Mouse (Mus musculus): ENCODE results near the gene Fgf15. TPM values are rescaled to one million over a fixed set of nuclear protein-coding genes. Genes with fewer than 3 reads are reported as not detected.
A peak's percentile ranks its signal among the peaks of the same experiment; 100 is the strongest.

Gene Fgf15
- polyA plus RNA-seq, 1 experiment = not detected

DNA sequence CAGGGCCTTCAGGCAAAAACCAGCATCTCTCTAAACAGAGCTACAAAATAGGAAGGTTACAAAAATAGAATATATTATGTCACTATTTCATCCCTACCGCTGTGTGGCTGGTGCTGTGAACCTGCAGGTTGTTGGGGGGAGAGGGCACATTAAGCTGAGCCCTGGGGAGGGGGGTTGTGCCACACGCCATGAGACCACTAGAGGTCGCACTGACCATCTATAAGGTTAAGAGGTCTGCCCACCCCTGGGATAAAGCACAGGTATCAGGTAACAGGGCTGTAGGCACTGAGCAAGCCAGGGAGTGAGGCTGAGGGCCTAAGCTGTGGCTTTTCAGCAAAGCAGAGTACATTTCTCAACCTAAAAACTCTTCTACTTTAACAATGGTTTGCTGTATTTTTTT, 35.4 kb downstream of the Fgf15 start:
- no peak for DNase-seq (ENCODE audit: low spot score)

DNA sequence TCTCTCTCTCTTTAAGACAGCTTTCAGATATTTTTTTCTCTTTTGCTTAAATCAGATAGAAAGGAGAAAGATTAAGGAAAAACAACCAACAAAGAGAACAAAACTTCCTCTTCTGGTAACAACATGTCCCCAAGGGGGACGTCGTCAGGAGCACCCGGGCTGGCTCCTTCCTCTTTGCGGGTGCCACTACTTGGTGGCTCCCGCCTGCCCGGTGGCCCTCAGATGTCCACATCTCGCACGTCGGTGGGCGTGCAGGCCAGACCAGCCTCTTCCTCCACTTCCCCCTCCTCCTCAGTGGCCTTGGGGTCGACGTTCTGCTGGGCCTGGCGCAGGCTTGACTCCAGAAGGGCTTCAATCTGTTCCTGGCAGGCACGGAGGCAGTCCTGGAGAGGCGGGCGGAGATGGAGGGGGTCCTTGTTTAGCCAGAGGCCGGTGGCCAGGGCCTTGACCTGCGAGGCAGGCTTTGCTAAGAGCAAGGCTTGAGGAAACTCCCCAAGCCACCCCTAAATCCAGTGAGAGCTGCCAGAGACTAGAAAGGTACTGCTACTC, 36.1 kb downstream of the Fgf15 start:
- DNase-seq (ENCODE audit: low spot score) = no peak

DNA sequence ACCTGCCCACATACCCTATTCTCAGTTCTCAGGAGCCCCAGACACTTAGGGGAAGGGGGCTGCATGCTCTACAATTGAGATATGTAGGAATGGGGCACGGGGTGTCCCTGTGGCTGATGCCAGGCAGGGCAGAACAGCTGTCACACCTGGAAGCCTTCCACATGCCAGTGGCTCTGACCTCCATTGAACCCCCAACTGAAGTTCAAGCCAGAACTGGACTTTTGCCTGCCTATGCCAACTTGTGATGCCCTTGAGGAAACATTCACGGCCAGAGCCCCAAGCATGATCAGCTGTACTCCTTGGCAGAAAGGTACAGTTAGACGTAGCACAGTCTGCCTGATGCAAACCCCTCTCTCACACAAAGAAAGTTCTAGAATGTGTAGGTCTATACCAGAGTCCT, 37.0 kb downstream of the Fgf15 start:
- DNase-seq (ENCODE audit: low spot score) = no peak

DNA sequence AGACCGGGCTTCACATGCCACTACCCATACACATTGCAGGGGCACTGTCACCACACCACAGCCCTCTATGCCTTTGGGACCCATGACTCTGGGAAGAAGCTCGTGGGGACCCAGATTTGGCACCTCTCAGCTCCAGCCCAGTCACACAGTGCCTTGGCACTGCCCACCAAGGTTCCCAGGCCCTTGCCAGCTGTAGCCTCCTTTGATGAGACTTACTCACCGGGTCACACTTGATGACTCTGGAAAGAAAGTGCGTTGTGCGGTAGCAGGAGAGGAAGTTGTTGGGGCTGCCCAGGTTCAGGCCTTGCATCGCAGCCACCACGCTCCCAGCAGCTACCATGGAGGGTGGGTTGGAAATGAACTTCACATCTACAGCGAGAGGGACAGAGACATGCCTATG, 37.5 kb downstream of the Fgf15 start:
- no peak for DNase-seq (ENCODE audit: low spot score)

DNA sequence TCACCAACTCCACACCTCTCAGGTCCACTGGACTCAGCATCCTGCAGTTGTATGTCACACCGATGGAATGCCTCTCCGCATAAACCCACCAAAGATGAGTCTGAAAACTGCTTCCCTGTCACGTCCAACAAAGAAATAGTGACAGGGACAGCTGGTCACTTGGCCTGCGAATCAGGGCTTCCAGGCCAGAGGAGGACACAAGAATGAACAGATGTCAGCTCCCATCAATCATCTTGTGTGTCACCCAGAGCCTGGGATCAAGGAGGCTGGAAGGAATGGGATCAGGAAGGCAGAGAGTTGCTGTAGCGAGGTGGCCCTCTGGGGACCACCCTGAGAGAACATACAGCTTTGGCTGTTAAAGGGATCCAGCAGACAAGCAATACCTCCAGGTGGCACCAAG, 38.6 kb downstream of the Fgf15 start:
- DNase-seq (ENCODE audit: low spot score) = no peak

DNA sequence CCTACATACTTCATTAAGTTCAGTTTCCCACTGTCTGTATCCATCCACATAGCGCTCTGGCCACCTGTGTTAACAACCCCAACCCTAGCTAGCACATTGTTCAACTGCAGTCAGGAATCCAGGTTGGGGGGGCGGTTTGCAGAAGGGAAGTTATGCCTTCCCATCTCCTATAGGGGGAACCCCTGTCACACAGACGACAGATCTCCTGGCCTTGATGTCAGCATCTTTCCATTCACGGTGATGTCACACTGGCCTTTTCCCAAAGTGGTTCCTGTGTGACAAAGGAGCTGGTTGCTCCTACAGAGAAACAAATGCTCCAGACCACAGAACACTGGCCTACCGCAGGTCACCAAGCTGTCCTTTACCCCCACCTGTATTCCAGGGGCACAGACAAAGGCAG, 39.2 kb downstream of the Fgf15 start:
- DNase-seq (ENCODE audit: low spot score) = no peak

DNA sequence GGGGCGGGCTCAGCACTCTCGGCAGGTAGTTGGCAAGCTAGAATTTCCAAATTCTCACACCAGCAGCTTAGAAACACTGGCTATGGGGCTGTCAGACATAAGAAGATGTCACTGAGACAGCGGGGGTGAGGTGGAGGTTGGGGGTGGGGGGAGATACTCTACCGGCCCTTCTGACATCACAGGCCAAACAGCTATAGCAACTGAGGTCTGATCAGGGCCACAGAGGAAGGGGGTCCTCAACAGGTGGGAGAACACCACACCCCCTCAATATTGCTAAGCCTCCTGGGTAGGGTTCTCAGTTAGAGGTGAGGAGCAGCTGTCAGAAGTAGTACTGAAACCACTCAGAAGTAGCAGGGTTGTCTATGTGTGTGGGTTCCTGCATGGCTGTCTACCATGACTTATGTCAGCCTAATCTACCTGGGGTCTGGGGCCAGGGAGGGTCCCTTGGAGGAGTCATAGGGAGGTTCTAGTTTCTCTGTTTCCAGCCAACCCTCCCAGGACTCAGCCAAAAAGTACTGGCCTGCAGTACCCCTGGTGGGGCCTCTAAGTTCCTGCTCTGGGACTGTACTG, 40.1 kb downstream of the Fgf15 start:
- DNase-seq (ENCODE audit: low spot score) = no peak

DNA sequence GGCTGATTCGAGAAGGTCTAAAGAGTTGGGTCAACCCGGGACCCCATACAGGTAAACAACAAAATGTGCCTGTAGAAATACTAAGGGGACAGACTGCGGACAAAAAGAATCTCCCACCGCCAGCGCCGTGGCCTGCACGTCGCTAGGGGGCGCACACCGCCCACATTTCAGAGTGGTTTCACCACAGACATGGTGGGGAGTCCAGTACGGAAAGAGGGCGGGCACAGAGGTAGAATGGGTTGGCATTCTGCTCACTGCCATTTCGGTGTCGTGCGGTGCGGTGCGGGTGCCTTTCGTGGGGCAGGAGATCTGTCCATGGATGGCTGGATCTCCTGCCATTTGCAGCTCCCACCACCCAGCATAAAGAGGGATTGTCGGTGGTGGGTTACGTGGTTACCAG, 41.2 kb downstream of the Fgf15 start:
- DNase-seq (ENCODE audit: low spot score) = peak; percentile 82

DNA sequence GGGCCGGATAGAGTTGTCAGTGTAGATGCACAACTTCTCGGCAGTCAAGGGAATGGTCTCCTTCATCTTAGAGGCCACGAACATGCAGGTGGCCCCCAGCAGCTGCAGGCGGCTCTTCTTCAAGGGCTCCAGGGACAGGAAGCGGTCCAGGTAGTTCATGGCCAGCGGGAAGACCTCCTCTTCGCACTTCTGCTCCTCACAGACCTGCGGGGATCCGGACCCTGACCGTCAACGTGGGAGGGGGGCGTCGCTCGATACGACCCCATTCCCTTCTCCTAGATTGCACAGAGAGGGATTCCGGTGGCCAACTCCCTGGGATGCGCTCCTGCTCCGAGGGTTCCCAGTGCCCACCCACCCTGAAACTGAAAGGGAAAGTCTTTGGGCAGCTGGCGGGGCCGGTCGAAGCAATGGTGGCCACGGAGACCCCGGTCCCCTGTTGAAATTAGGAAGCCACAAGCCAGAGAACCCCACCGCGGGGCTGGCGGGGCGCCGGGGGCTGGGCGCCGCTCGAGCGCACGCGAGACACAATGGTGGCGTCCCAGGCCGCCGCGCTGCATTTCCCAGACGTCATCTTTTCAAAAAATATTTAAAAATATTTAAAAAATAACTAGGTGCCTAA, 41.7 kb downstream of the Fgf15 start:
- DNase-seq (ENCODE audit: low spot score) = no peak

DNA sequence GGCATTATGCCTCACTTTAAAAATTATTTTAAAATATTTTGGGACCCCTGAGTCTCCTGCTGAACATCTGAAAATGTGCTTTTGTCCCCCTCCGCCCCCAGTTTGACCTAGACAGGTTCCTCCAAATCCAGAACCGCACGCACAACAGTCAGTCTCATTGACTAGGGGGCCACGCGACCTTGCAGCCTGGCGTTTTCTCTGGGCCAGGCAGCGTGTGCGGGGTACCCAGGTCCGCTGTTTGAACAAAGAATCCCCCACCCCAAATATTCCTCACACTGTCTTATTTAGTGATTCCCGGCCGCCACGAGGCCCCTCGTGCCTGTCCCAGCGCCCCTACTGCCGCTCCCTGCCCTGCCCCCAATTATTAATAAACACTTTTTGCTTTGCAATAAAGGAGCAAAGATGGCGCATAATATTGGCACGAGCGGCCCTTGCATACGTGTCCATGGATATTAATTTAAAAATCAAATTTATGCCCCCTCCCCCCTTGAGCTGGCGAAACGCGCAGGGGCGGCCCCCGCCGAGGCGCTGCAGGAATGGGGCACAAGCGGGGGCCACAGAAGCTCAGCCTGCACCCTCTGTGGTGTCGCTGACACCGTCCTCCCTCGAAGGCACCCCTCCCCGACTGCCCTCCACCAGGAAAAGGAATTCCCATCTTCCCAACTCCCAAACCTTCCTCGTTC, 42.5 kb downstream of the Fgf15 start:
- DNase-seq (ENCODE audit: low spot score) = no peak

DNA sequence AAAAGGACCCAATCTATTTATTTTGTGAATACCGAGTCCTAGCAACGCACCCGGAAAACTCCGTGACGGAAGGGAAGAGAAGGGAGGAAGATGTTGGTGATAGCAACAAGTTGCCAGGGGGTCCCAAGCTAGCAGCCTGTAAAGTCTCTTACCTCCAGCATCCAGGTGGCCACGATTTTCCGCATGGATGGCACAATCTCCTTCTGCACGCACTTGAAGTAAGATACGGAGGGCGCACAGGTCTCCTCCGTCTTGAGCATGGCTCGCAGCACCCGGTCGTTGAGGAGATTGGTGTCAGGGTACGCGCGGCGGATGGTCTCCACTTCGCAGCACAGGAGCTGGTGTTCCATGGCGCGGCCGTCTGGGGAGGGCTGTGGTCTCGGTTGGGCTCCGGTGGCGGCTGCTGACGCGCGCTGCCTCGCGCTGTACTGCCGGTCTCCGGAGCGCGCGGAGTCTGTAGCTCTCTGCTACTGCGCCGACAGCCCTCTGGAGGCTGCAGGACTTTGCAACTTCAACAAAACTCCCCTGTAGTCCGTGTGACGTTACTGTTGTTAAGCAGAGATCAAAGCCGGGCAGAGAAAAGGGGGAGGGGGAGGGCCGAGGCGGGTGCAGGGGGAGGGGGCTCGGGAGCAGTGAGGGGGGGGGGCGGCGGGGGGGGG, 43.1 kb downstream of the Fgf15 start, which contains the start of gene Ccnd1:
Gene Ccnd1 (minus strand): TSS at position 582 of the 659 bp plus-strand sequence.
- DNase-seq (ENCODE audit: low spot score) = peak; percentile 62

DNA sequence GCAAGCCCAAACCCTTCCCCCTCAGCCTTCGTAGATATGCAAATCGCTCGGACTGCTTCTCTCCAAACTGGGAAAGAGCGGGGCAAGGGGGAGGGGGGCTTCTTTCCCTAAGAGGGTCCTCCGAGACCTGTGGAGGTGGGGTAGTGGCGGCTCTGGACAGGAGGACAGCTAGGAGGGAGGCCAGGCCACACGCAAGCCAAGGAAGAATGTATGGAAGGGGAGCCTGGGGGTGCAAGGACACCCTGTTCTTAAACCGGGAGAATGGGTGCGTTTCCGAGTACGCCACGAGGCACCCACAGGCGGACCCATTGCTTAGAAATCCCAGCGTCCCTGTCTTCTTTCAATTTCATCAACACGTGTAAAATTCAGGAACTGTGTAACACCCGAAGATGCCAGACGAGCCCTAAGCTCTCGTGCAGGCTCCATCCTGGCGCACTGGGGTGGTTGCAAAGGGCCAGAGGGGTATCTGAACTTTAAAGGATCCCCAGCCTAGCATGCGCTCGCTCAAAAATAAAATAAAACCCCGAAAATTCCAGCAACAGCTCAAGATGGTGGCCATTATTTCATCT, 43.8 kb downstream of the Fgf15 start:
- no peak for DNase-seq (ENCODE audit: low spot score)

DNA sequence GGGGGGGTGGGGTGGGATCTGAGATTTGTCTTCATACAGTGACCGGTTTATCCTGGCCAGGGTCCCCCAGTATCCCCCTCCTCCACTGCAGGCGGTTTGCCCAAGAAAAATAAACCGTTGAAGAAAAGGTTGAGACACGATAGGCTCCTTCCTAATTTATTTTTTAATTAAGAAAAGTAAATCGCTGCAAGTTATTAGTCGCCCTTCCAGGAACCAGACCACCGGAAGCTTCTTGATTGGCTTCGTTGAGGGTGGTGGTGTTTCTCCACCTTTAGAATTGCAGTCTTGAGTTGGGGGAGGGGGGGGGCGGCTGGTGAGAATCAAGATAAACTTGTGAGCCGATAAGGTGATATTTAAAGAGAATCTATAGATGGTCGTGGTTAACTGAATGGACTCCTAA, 44.3 kb downstream of the Fgf15 start:
- DNase-seq (ENCODE audit: low spot score) = no peak

DNA sequence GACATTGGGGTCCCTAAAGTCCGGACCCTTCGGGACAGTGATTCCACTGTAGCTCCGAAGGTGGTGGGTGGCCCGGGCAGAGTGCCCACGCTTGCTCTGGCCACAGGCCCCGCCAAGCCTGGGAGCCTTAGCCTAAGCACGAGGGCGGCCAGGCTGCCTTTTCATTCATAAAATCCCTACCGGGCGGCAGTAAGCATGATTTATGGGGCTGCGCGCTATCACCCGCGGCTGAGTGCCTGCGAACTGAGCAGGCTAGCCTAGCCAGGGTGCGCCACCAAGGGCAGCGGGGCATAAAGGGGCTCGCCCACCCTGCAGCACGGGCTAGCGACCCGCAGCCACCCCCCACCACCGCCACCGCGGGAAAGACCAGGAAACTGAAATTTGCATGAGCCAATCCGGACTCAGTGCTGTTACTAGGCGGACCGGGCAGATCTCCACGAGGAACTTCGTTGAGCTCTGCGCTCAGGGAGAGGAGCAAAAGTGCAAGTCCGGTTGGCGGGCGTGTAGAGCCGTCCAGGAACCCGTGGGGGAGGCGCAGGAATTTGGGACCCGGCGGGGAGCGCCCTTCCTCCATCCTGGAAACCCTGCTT, 45.0 kb downstream of the Fgf15 start:
- peak; percentile 80 for DNase-seq (ENCODE audit: low spot score)

DNA sequence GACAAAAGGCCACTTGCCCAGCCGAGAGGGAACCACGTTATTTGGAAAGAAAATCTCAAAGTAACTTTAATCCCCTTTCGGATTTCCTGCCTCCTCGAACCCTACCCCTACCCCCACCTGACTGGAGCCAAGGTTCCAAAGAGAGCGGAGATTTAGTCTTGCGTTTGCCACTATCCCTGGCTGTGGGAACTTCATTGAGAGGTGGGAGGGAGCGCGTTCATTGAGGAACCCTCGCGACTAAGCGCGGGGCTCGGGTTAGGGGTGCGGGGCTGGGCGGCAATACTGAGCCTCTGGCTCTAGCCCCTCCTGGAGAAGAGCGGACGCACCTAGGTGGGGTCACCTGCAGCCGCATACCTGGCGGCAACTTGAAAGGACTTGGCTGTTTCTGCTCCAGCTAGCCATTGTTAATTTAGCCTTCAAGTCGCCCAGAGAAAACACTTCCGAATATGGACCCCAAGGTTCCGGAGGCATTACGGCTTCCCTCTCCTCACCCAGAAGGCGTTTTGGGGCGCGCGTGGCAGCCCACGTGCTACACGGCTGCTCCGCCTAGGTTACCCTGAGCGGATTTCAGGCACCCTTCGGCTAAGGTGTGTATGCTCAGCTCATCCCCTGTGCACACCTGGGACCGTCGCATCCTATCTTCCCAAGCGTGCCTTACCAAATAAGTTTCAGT, 45.9 kb downstream of the Fgf15 start:
- no peak for DNase-seq (ENCODE audit: low spot score)

DNA sequence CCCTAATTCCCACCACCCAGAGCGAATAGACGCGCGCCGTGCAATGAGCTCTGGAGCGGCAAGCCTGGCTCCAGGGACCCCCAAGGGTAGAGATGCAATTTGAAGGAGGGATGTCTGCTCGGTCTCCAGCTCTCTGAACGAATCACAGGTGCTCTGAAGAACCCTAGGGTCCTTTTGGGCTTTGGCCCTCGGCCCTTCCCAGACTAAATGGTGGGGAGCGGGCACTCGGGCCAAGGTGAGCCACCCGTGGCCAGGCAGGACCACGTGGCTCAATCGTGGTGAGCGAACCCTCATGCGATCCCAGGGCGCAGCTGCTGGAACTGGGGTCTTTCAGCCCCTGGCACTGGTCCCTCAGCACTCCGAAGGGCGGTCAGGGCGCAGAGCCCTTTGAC, 46.4 kb downstream of the Fgf15 start:
- DNase-seq (ENCODE audit: low spot score) = no peak

DNA sequence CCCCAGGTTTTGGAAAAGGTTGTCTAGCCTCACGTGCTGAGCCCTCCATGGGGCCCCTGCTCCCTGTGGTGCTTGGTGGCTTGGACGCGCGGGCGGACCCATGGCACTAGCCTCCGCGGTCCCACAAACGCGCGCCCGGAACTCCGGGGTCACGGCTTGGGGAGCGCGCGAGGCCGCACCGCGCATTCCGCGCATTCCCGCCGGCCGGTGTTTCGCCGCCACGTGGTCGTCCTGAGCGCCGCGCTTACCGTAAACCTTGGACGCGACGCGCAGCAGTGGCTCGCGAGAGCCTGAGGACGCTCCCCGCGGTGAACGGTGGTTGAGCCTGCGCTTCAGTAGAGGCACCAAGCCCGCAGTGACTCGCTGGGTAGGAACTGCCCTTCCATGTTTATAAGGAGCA, 46.9 kb downstream of the Fgf15 start:
- peak; percentile 68 for DNase-seq (ENCODE audit: low spot score)

Measured in urinary bladder, adult 2 months (tissue).